In the genomic region with DNA sequence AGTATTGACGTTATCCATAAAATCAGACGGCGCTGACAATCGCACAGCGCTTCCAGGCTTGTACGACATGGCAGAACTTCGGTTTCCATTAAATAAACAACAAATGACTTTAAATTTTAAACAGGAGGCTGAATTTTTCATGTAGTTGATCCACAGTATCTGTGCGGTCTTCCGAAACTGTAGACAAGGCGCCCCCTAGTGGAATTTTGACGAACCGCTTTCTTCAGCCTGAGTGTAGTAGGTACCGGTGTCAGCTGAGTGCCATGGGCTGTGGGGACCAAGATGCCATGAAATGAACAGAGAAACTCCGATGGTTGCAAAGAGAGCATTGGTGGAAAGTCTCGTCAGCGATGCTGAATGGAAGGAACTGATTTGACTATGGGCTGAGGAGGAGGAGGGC, we compare ENCODE assay signal across 8 mouse cellular contexts. TPM values are rescaled to one million over a fixed set of nuclear protein-coding genes. Genes with fewer than 3 reads are reported as not detected.
DNase-seq lines count a peak whose midpoint lies in the region; ATAC-seq and TF ChIP-seq lines count a peak whose summit lies in the region.
"Had no signal": no experiment of that assay in that cellular context is flagged by ENCODE, and none has a peak within 500 bp of the region (broad histone marks: within the 10 kb centered on the region; RNA-seq: fewer than 3 reads in every experiment).

No protein-coding gene starts in this region.

- H3K4me1 ChIP-seq in hindbrain, embryonic 11.5 days (replicated peaks; ENCODE audit: control insufficient read depth, insufficient read depth, low read length): no peaks in the 10 kb centered on the region
- H3K4me1 ChIP-seq in hindbrain, embryonic 12.5 days: no peaks in the 10 kb centered on the region; the same call in 1 of the 2 replicates
- peaks cover 14% of the 10 kb centered on the region for H3K4me1 ChIP-seq in G1E (ENCODE audit: insufficient read depth, low read depth, low read length)
- H3K4me1 ChIP-seq in limb, embryonic 14.5 days (ENCODE audit: control insufficient read depth, insufficient read depth, low read length): peaks cover 8% of the 10 kb centered on the region

- DNase-seq in hindbrain, embryonic 11.5 days (ENCODE audit: low spot score): peak; percentile 65
- DNase-seq in G1E (ENCODE audit: low spot score): no peak
- DNase-seq in c-Kit-negative CD71-positive TER-119-positive erythroid progenitor cells, embryonic 14.5 days (ENCODE audit: low read depth, low spot score): peak; percentile 24
- DNase-seq in kidney, adult 9 months: peak; percentile 69
- DNase-seq in limb, embryonic 14.5 days (ENCODE audit: low spot score): peak; percentile 6
- DNase-seq in right cerebral cortex, postnatal 25 days: peak; percentile 30

- no peak overlapping the region for H3K4me2 ChIP-seq in hindbrain, embryonic 11.5 days (replicated peaks; ENCODE audit: low read depth, low read length)
- no peak overlapping the region for H3K4me2 ChIP-seq in hindbrain, embryonic 12.5 days (replicated peaks)
- no peak overlapping the region for H3K4me2 ChIP-seq in limb, embryonic 14.5 days (replicated peaks; ENCODE audit: low read depth, low read length, severe bottlenecking)

- H3K9me3 ChIP-seq in hindbrain, embryonic 11.5 days (ENCODE audit: control insufficient read depth, low read length): no peaks in the 10 kb centered on the region
- no peaks in the 10 kb centered on the region for H3K9me3 ChIP-seq in hindbrain, embryonic 12.5 days (replicated peaks)
- H3K9me3 ChIP-seq in G1E (replicated peaks): no peaks in the 10 kb centered on the region
- H3K9me3 ChIP-seq in limb, embryonic 14.5 days (ENCODE audit: control insufficient read depth, low read length): no peaks in the 10 kb centered on the region
- H3K9me3 ChIP-seq: megakaryocyte, embryonic 14.5 days had no signal

- WGBS in hindbrain, embryonic 11.5 days: 67% methylated on average over 16 of the region's 16 CpGs
- WGBS in hindbrain, embryonic 12.5 days: 67% methylated on average over 16 of the region's 16 CpGs
- 65% methylated on average over 16 of the region's 16 CpGs for WGBS in limb, embryonic 14.5 days

- no peak overlapping the region for H3K4me3 ChIP-seq in hindbrain, embryonic 11.5 days (ENCODE audit: low read depth, low read length)
- no peak overlapping the region for H3K4me3 ChIP-seq in hindbrain, embryonic 12.5 days
- H3K4me3 ChIP-seq in G1E (ENCODE audit: low read depth, low read length): no peak overlapping the region
- H3K4me3 ChIP-seq in limb, embryonic 14.5 days (replicated peaks; ENCODE audit: low read length): no peak overlapping the region
- H3K4me3 ChIP-seq: megakaryocyte, embryonic 14.5 days had no signal

- no peak overlapping the region for H3K27ac ChIP-seq in hindbrain, embryonic 11.5 days (ENCODE audit: low read depth, low read length)
- H3K27ac ChIP-seq in hindbrain, embryonic 12.5 days: no peak overlapping the region
- H3K27ac ChIP-seq in limb, embryonic 14.5 days (replicated peaks; ENCODE audit: low read depth, low read length): no peak overlapping the region

- no peak for TF ChIP-seq POLR2A in limb, embryonic 14.5 days (IDR thresholded peaks at IDR 0.05; ENCODE audit: borderline replicate concordance, extremely low read depth, insufficient read depth, insufficient read length)

- H3K27me3 ChIP-seq in hindbrain, embryonic 11.5 days (ENCODE audit: control insufficient read depth, insufficient read depth, low read length): no peaks in the 10 kb centered on the region
- H3K27me3 ChIP-seq in hindbrain, embryonic 12.5 days: no peaks in the 10 kb centered on the region
- H3K27me3 ChIP-seq in G1E (ENCODE audit: insufficient read depth, low read length): peaks cover 8% of the 10 kb centered on the region
- no peaks in the 10 kb centered on the region for H3K27me3 ChIP-seq in limb, embryonic 14.5 days (ENCODE audit: control insufficient read depth, insufficient read depth, low read length)
- H3K27me3 ChIP-seq: megakaryocyte, embryonic 14.5 days had no signal

- H3K9ac ChIP-seq in hindbrain, embryonic 11.5 days (ENCODE audit: low read depth, low read length): no peak overlapping the region
- H3K9ac ChIP-seq in hindbrain, embryonic 12.5 days: no peak overlapping the region
- H3K9ac ChIP-seq in limb, embryonic 14.5 days (ENCODE audit: low read depth, low read length, severe bottlenecking): no peak overlapping the region

- TF ChIP-seq CTCF in G1E (IDR thresholded peaks at IDR 0.05; ENCODE audit: low read depth, low read length): peak; percentile 42

- ATAC-seq in hindbrain, embryonic 11.5 days (ENCODE audit: low FRiP score): no peak
- no peak for ATAC-seq in hindbrain, embryonic 12.5 days (ENCODE audit: low FRiP score)
- ATAC-seq in G1E (ENCODE audit: extremely low read depth, insufficient number of reproducible peaks, low FRiP score, poor library complexity, severe bottlenecking): peak; percentile 26; the same call in 1 of the 2 replicates
- no peak for ATAC-seq in limb, embryonic 14.5 days (ENCODE audit: low FRiP score, low read depth)

- H3K36me3 ChIP-seq in hindbrain, embryonic 11.5 days (ENCODE audit: control insufficient read depth, insufficient read depth, low read length): no peaks in the 10 kb centered on the region
- H3K36me3 ChIP-seq in hindbrain, embryonic 12.5 days: no peaks in the 10 kb centered on the region
- H3K36me3 ChIP-seq in G1E (replicated peaks): no peaks in the 10 kb centered on the region
- no peaks in the 10 kb centered on the region for H3K36me3 ChIP-seq in limb, embryonic 14.5 days (ENCODE audit: control insufficient read depth, insufficient read depth, low read length)

RNA-seq across cellular contexts. Expression of a gene that starts 17.8 kb away (rescaled TPM):
- polyA plus RNA-seq in hindbrain, embryonic 11.5 days (2014; fragmentation: Nextera tagmentation; extraction: Ambion mirVana): 3.9 and 4.1 TPM in 2 replicates
- 4.2 and 4.9 TPM in 2 replicates for polyA plus RNA-seq in hindbrain, embryonic 12.5 days (2016; fragmentation: Nextera tagmentation; extraction: Ambion mirVana)
- 44.8 and 58.5 TPM in 2 replicates for total RNA-seq in G1E (2014; fragmentation: Nextera tagmentation)
- total RNA-seq in G1E (2017): 47.7 and 51.0 TPM in 2 replicates
- 10.6 and 16.4 TPM in 2 replicates for polyA plus RNA-seq in G1E (2012)
- polyA plus RNA-seq in limb, embryonic 14.5 days (2012; rRNA removed): 10.6 and 11.0 TPM in 2 replicates
- polyA plus RNA-seq in limb, embryonic 14.5 days (2014; fragmentation: Nextera tagmentation; extraction: Ambion mirVana): 6.1 and 6.8 TPM in 2 replicates
